Mouse (Mus musculus): ENCODE results near the gene Ank2. TPM values are rescaled to one million over a fixed set of nuclear protein-coding genes. Genes with fewer than 3 reads are reported as not detected.

Gene Ank2
- polyA plus RNA-seq, 1 experiment: 4.6 TPM

DNA sequence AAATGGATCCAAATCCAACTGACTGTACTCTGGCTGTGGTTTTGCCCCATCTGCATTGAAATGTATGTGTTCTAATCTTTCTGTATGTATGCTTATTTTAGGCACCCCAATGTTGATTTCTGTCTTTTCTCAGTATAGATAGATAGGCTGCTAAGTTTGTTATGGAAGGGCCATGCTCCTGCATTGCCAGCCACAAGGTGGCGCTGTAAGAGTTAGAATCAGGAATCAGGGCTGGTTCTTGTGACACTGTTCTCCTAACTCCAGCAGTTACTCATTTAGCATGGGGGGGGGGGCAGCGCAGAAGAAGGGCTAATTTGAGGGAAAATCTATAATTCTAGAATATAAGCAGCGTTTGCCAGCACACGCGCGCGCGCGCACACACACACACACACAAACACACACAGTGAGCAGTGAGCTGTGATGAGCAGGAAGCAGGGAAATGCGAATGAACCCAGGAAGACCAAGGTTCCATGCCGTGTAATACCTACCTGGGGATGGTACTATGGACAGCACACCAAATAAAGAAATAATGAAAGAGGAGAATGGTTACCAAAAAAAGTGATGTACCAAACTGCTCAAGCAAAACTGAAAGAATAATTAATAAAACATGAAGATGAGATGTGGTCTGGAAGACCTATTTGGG lies 520.3 kb downstream of the Ank2 start:
- TF ChIP-seq CTCF (IDR thresholded peaks at IDR 0.05; ENCODE audit: borderline replicate concordance, control insufficient read depth, extremely low read depth, insufficient read depth, low read length, poor library complexity): peak; percentile 25; the same call in 1 of the 2 replicates
- TF ChIP-seq POLR2A (IDR thresholded peaks at IDR 0.05; ENCODE audit: control insufficient read depth, extremely low read depth, insufficient read depth, low read length, poor library complexity): no peak
- Histone ChIP-seq H3K4me3 (ENCODE audit: control insufficient read depth, insufficient read depth, low read length) (no peak overlapping the region), H3K27me3 (ENCODE audit: control insufficient read depth, insufficient read depth, low read length) (no peaks in the 10 kb centered on the region), H3K36me3 (ENCODE audit: control insufficient read depth, insufficient read depth, low read length) (no peaks in the 10 kb centered on the region), H3K27ac (ENCODE audit: control insufficient read depth, insufficient read depth, low read length) (no peak overlapping the region), H3K4me1 (replicated peaks; ENCODE audit: control insufficient read depth, insufficient read depth, low read length) (no peaks in the 10 kb centered on the region)
- 71% methylated on average over 11 of the region's 11 CpGs for WGBS
- DNase-seq: peak; percentile 27

DNA sequence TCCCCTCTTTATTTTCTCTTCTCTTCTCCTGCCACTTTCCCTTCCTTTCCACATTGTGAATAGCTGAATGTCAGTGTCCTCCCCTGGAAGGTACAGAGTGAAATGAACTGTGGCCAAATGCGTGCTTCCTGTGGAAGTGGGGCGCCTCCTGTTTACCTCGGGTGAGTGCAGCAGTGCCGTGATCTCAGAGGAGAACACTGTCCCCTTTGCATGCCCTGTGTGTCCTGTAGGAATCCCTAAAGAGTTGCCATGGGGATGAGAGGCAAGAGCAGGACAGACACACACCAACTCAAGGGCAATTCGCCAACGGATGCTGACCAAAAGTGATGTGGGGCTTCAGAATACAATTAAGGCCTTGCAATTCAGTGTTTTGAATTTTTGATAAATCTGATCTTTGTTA lies 521.8 kb downstream of the Ank2 start:
- WGBS: 75% methylated on average over 6 of the region's 6 CpGs

DNA sequence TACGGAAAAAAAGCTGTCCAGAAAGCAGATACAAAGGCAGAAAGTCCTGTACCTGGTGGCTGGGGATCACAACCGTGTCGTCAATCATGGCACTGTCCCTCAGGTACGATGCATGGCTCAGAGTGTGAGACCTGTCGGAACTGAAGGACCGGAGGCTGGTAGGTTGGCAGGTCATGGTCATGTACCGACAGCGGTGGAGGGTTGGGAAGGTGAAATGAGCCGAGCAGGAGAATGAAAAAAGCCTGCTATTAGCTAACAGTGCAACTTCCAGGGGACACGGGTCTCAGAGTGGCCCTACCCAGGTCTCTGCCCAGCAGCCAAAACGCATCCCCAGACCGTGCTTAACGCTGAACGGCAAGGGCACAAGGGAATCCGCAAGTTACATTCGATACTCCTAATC lies 522.4 kb downstream of the Ank2 start:
- no peak for TF ChIP-seq POLR2A (IDR thresholded peaks at IDR 0.05; ENCODE audit: control insufficient read depth, extremely low read depth, insufficient read depth, low read length, poor library complexity)
- no peak for TF ChIP-seq CTCF (IDR thresholded peaks at IDR 0.05; ENCODE audit: borderline replicate concordance, control insufficient read depth, extremely low read depth, insufficient read depth, low read length, poor library complexity)
- Histone ChIP-seq H3K4me1 (replicated peaks; ENCODE audit: control insufficient read depth, insufficient read depth, low read length) (no peaks in the 10 kb centered on the region), H3K4me3 (ENCODE audit: control insufficient read depth, insufficient read depth, low read length) (no peak overlapping the region), H3K36me3 (ENCODE audit: control insufficient read depth, insufficient read depth, low read length) (no peaks in the 10 kb centered on the region), H3K27me3 (ENCODE audit: control insufficient read depth, insufficient read depth, low read length) (no peaks in the 10 kb centered on the region), H3K27ac (ENCODE audit: control insufficient read depth, insufficient read depth, low read length) (no peak overlapping the region)
- 90% methylated on average over 16 of the region's 16 CpGs for WGBS
- DNase-seq: no peak

More for the DNA sequence above, 521.8 kb downstream of the Ank2 start:
- H3K27me3 ChIP-seq (ENCODE audit: control insufficient read depth, insufficient read depth, low read length): no peaks in the 10 kb centered on the region
- DNase-seq: no peak
- no peaks in the 10 kb centered on the region for H3K36me3 ChIP-seq (ENCODE audit: control insufficient read depth, insufficient read depth, low read length)
- TF ChIP-seq POLR2A (IDR thresholded peaks at IDR 0.05; ENCODE audit: control insufficient read depth, extremely low read depth, insufficient read depth, low read length, poor library complexity) (no peak), CTCF (IDR thresholded peaks at IDR 0.05; ENCODE audit: borderline replicate concordance, control insufficient read depth, extremely low read depth, insufficient read depth, low read length, poor library complexity) (no peak)
- no peaks in the 10 kb centered on the region for H3K4me1 ChIP-seq (replicated peaks; ENCODE audit: control insufficient read depth, insufficient read depth, low read length)
- H3K4me3 ChIP-seq (ENCODE audit: control insufficient read depth, insufficient read depth, low read length): no peak overlapping the region
- H3K27ac ChIP-seq (ENCODE audit: control insufficient read depth, insufficient read depth, low read length): no peak overlapping the region

DNA sequence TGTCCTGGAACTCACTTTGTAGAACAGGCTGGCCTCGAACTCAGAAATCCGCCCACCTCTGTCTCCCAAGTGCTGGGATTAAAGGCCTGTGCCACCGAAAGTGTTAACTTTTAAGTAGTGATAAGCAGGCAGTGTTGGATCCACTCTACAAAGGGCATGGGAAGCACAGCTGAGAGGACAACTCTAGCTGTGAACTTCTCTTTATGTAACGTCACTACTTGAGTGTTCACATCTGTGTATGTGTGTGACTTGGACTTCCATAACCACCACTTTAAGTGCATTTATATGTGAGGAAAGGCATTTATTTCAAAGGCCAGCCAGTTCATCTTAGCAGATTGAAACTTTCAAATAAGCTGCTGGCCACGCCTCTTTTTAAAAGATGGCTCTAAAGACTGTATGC lies 523.7 kb downstream of the Ank2 start:
- 96% methylated on average over 5 of the region's 5 CpGs for WGBS
- Histone ChIP-seq H3K4me1 (replicated peaks; ENCODE audit: control insufficient read depth, insufficient read depth, low read length) (no peaks in the 10 kb centered on the region), H3K27me3 (ENCODE audit: control insufficient read depth, insufficient read depth, low read length) (no peaks in the 10 kb centered on the region), H3K36me3 (ENCODE audit: control insufficient read depth, insufficient read depth, low read length) (no peaks in the 10 kb centered on the region), H3K4me3 (ENCODE audit: control insufficient read depth, insufficient read depth, low read length) (no peak overlapping the region), H3K27ac (ENCODE audit: control insufficient read depth, insufficient read depth, low read length) (no peak overlapping the region)
- DNase-seq: no peak
- TF ChIP-seq POLR2A (IDR thresholded peaks at IDR 0.05; ENCODE audit: control insufficient read depth, extremely low read depth, insufficient read depth, low read length, poor library complexity) (no peak), CTCF (IDR thresholded peaks at IDR 0.05; ENCODE audit: borderline replicate concordance, control insufficient read depth, extremely low read depth, insufficient read depth, low read length, poor library complexity) (no peak)

DNA sequence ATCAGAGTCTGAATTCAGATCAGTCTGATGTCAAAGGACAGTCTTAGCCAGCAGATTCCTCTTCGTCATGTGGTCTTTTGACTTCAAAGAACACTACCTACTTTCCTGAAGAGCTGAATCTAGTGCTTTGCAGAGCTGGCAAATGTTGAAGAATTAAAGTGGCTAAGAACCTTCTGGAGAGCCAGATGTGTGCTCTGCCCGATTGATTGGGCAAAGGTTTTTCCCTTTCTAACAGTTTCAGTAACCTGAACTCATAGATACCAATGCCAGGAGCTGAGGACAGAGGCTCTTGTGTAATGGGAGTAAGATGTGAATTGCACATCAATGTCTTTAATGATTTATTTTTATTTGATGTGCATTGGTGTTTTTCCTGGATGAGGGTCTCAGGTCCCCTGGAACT lies 525.6 kb downstream of the Ank2 start:
- Histone ChIP-seq H3K4me1 (replicated peaks; ENCODE audit: control insufficient read depth, insufficient read depth, low read length) (no peaks in the 10 kb centered on the region), H3K27me3 (ENCODE audit: control insufficient read depth, insufficient read depth, low read length) (no peaks in the 10 kb centered on the region), H3K4me3 (ENCODE audit: control insufficient read depth, insufficient read depth, low read length) (no peak overlapping the region), H3K27ac (ENCODE audit: control insufficient read depth, insufficient read depth, low read length) (no peak overlapping the region), H3K36me3 (ENCODE audit: control insufficient read depth, insufficient read depth, low read length) (no peaks in the 10 kb centered on the region)
- WGBS: 89% methylated on average over 2 of the region's 2 CpGs
- no peak for TF ChIP-seq POLR2A (IDR thresholded peaks at IDR 0.05; ENCODE audit: control insufficient read depth, extremely low read depth, insufficient read depth, low read length, poor library complexity)
- TF ChIP-seq CTCF (IDR thresholded peaks at IDR 0.05; ENCODE audit: borderline replicate concordance, control insufficient read depth, extremely low read depth, insufficient read depth, low read length, poor library complexity): no peak
- no peak for DNase-seq

DNA sequence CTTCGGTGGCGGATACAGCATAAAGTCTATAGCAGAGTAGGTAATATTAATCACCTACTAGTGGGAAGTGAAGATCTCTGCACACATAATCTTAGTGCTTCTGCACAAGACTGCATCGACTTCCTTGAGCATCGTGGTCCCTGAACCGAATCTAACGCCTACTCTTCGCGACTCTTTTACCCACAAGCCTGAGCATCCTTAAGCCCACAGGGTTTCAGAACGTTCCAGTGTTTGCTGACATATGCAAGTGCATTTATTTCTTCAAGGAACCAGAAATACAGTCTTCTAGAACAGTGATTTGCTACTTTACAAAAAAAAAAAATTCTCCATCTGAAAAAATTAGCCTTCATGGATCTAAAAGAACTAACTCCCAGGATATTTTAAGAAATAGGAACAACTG lies 527.6 kb downstream of the Ank2 start:
- no peak for TF ChIP-seq CTCF (IDR thresholded peaks at IDR 0.05; ENCODE audit: borderline replicate concordance, control insufficient read depth, extremely low read depth, insufficient read depth, low read length, poor library complexity)
- no peak for TF ChIP-seq POLR2A (IDR thresholded peaks at IDR 0.05; ENCODE audit: control insufficient read depth, extremely low read depth, insufficient read depth, low read length, poor library complexity)
- H3K4me1 ChIP-seq (replicated peaks; ENCODE audit: control insufficient read depth, insufficient read depth, low read length): no peaks in the 10 kb centered on the region
- no peak overlapping the region for H3K4me3 ChIP-seq (ENCODE audit: control insufficient read depth, insufficient read depth, low read length)
- DNase-seq: no peak
- no peak overlapping the region for H3K27ac ChIP-seq (ENCODE audit: control insufficient read depth, insufficient read depth, low read length)
- H3K27me3 ChIP-seq (ENCODE audit: control insufficient read depth, insufficient read depth, low read length): no peaks in the 10 kb centered on the region
- H3K36me3 ChIP-seq (ENCODE audit: control insufficient read depth, insufficient read depth, low read length): no peaks in the 10 kb centered on the region
- 95% methylated on average over 9 of the region's 9 CpGs for WGBS

DNA sequence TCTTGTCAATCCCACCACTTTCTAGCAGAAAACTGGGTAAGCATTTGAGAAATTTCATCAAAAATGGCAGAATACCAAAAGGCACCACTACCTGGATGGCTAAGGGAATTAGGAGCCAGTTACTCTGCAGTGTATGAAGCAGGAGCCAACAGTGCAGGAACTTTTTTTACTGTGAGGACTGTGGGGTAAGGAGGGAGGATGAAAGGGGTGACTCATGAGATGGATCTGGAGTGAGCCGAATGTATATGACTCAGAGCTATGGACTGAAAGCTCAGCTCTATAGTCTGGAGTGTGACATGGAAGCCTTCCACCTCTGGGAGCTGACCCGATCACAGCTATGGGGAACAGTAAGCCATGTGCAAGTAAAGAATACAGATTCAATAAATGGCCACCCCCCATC lies 530.4 kb downstream of the Ank2 start:
- Histone ChIP-seq H3K4me3 (ENCODE audit: control insufficient read depth, insufficient read depth, low read length) (no peak overlapping the region), H3K27ac (ENCODE audit: control insufficient read depth, insufficient read depth, low read length) (no peak overlapping the region), H3K27me3 (ENCODE audit: control insufficient read depth, insufficient read depth, low read length) (no peaks in the 10 kb centered on the region), H3K4me1 (replicated peaks; ENCODE audit: control insufficient read depth, insufficient read depth, low read length) (no peaks in the 10 kb centered on the region), H3K36me3 (ENCODE audit: control insufficient read depth, insufficient read depth, low read length) (no peaks in the 10 kb centered on the region)
- WGBS: 96% methylated on average over 2 of the region's 2 CpGs
- TF ChIP-seq POLR2A (IDR thresholded peaks at IDR 0.05; ENCODE audit: control insufficient read depth, extremely low read depth, insufficient read depth, low read length, poor library complexity) (no peak), CTCF (IDR thresholded peaks at IDR 0.05; ENCODE audit: borderline replicate concordance, control insufficient read depth, extremely low read depth, insufficient read depth, low read length, poor library complexity) (no peak)
- DNase-seq: no peak

All from thymus, adult 2 months (tissue).